Mouse (Mus musculus): ENCODE data around the gene Slc39a11. TPM values are rescaled to one million over a fixed set of nuclear protein-coding genes. Genes with fewer than 3 reads are reported as not detected.

Slc39a11 gene
- polyA plus RNA-seq, 1 experiment from 2014 or later = 56.6 TPM

DNA sequence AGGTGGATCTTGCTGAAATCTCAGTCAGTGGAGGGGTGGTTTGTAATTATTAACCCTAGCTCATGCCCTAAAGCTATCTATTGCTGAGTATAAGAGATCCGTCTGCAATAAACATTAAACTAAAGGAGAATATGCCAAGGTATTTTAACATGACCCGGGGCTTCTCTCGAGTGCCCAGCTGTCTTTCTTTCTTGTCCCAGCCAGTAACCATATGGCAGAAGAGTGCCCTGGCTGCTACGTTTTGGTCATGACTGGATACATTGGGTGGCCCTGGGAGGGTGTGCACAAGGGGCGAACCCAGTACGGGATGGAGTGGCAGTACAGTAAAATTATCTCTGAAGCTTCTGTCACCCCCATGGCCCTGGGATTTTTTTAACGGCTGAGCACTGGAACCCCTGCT lies 385.9 kb downstream of the Slc39a11 start:
- Histone ChIP-seq H3K4me3 (ENCODE audit: low read depth, low read length) (no peak overlapping the region), H3K27me3 (ENCODE audit: control insufficient read depth, insufficient read depth, low read length) (no peaks in the 10 kb centered on the region), H3K9ac (ENCODE audit: low read length) (no peak overlapping the region), H3K36me3 (ENCODE audit: control insufficient read depth, insufficient read depth, low read length) (no peaks in the 10 kb centered on the region), H3K4me2 (replicated peaks; ENCODE audit: low read depth) (no peak overlapping the region), H3K9me3 (ENCODE audit: control insufficient read depth, low read length) (no peaks in the 10 kb centered on the region), H3K27ac (replicated peaks) (no peak overlapping the region), H3K4me1 (replicated peaks; ENCODE audit: control insufficient read depth, insufficient read depth) (peaks cover 2% of the 10 kb centered on the region; the same call in 1 of the 2 replicates)
- ATAC-seq (ENCODE audit: low FRiP score, low TSS enrichment) = no peak
- WGBS = 75% methylated on average over 7 of the region's 7 CpGs
- TF ChIP-seq CTCF (IDR thresholded peaks at IDR 0.05; ENCODE audit: low read depth) (no peak), EP300 (optimal IDR thresholded peaks at IDR 0.05) (no peak)
- DNase-seq (ENCODE audit: low spot score) = no peak

DNA sequence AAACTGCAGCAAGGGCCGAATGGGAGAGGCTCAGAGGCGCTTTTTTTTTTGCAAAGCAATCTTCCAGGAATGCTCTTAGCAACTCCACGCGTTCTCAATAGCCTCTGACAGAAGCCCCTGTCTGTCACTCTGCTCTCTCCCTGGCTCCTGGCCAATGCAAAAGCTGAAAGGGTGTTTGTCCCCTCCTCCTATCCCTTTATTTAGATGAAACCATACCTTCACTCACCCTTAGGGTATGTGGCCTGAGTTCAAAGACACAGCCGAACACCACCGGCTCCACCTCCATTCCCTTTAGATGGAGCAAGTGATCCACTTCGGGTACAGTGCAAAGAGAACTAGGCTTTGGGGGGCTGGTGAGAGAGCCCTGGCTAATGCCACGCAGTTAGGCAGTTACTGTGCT lies 387.8 kb downstream of the Slc39a11 start:
- no peak overlapping the region for H3K4me2 ChIP-seq (replicated peaks; ENCODE audit: low read depth)
- 41% methylated on average over 8 of the region's 8 CpGs for WGBS
- H3K4me1 ChIP-seq (replicated peaks; ENCODE audit: control insufficient read depth, insufficient read depth) = peaks cover 2% of the 10 kb centered on the region; the same call in 1 of the 2 replicates
- DNase-seq (ENCODE audit: low spot score) = no peak
- H3K9ac ChIP-seq (ENCODE audit: low read length) = peak overlapping the region; percentile 27; the same call in 1 of the 2 replicates
- TF ChIP-seq CTCF (IDR thresholded peaks at IDR 0.05; ENCODE audit: low read depth) (no peak), EP300 (optimal IDR thresholded peaks at IDR 0.05) (no peak)
- no peak for ATAC-seq (ENCODE audit: low FRiP score, low TSS enrichment)
- no peaks in the 10 kb centered on the region for H3K36me3 ChIP-seq (ENCODE audit: control insufficient read depth, insufficient read depth, low read length)
- H3K9me3 ChIP-seq (ENCODE audit: control insufficient read depth, low read length) = no peaks in the 10 kb centered on the region
- H3K4me3 ChIP-seq (ENCODE audit: low read depth, low read length) = no peak overlapping the region
- H3K27me3 ChIP-seq (ENCODE audit: control insufficient read depth, insufficient read depth, low read length) = no peaks in the 10 kb centered on the region
- H3K27ac ChIP-seq (replicated peaks) = no peak overlapping the region

GRCm38 (mm10) chr11:113261421-113261820 lies 388.5 kb downstream of the Slc39a11 start:
- H3K4me3 ChIP-seq (ENCODE audit: low read depth, low read length) = no peak overlapping the region
- no peaks in the 10 kb centered on the region for H3K9me3 ChIP-seq (ENCODE audit: control insufficient read depth, low read length)
- TF ChIP-seq CTCF (IDR thresholded peaks at IDR 0.05; ENCODE audit: low read depth) = no peak
- no peak for TF ChIP-seq EP300 (optimal IDR thresholded peaks at IDR 0.05)
- ATAC-seq (ENCODE audit: low FRiP score, low TSS enrichment) (no peak), DNase-seq (ENCODE audit: low spot score) (no peak)
- WGBS = 61% methylated on average over 4 of the region's 4 CpGs
- no peak overlapping the region for H3K4me2 ChIP-seq (replicated peaks; ENCODE audit: low read depth)
- H3K27me3 ChIP-seq (ENCODE audit: control insufficient read depth, insufficient read depth, low read length) = no peaks in the 10 kb centered on the region
- H3K9ac ChIP-seq (ENCODE audit: low read length) = no peak overlapping the region
- peaks cover 2% of the 10 kb centered on the region; the same call in 1 of the 2 replicates for H3K4me1 ChIP-seq (replicated peaks; ENCODE audit: control insufficient read depth, insufficient read depth)
- H3K36me3 ChIP-seq (ENCODE audit: control insufficient read depth, insufficient read depth, low read length) = no peaks in the 10 kb centered on the region
- no peak overlapping the region for H3K27ac ChIP-seq (replicated peaks)

- H3K27me3 ChIP-seq (ENCODE audit: control insufficient read depth, insufficient read depth, low read length) = no peaks in the 10 kb centered on the region
- no peak overlapping the region for H3K9ac ChIP-seq (ENCODE audit: low read length)
- H3K4me2 ChIP-seq (replicated peaks; ENCODE audit: low read depth) = no peak overlapping the region; the same call in 1 of the 2 replicates
- ATAC-seq (ENCODE audit: low FRiP score, low TSS enrichment) (peak; percentile 84), DNase-seq (ENCODE audit: low spot score) (peak; percentile 63)
- WGBS = 48% methylated on average over 14 of the region's 14 CpGs
- H3K36me3 ChIP-seq (ENCODE audit: control insufficient read depth, insufficient read depth, low read length) = no peaks in the 10 kb centered on the region
- H3K9me3 ChIP-seq (ENCODE audit: control insufficient read depth, low read length) = no peaks in the 10 kb centered on the region
- H3K27ac ChIP-seq (replicated peaks) = peak overlapping the region; percentile 76
- peaks cover 5% of the 10 kb centered on the region; the same call in 1 of the 2 replicates for H3K4me1 ChIP-seq (replicated peaks; ENCODE audit: control insufficient read depth, insufficient read depth)
- TF ChIP-seq CTCF (IDR thresholded peaks at IDR 0.05; ENCODE audit: low read depth) = no peak
- H3K4me3 ChIP-seq (ENCODE audit: low read depth, low read length) = no peak overlapping the region
These were observed 390.0 kb downstream of the Slc39a11 start for GRCm38 (mm10) chr11:113259712-113260382.

DNA sequence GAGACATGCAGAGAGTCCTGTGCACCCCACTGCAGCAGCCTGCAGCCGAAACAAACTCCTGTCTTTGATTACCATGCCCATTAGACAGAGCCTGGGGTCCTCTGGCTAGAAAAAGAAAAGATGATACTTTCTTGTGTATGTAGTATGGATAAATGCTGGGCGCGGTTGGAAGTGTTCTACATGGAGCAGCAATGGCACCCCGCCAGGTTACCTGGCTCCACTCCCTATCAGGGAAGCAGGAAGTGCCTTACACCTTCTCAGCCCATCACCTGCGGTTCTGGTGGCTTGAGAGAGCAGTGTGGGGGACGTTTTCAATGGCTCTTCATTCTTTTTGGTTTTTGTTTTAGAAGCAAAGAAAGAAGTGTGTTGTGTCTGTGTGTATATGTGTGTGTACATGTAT lies 391.9 kb downstream of the Slc39a11 start:
- H3K36me3 ChIP-seq (ENCODE audit: control insufficient read depth, insufficient read depth, low read length) = no peaks in the 10 kb centered on the region
- no peak overlapping the region for H3K4me3 ChIP-seq (ENCODE audit: low read depth, low read length)
- peaks cover 5% of the 10 kb centered on the region; the same call in 1 of the 2 replicates for H3K4me1 ChIP-seq (replicated peaks; ENCODE audit: control insufficient read depth, insufficient read depth)
- H3K4me2 ChIP-seq (replicated peaks; ENCODE audit: low read depth) = no peak overlapping the region
- no peak overlapping the region for H3K9ac ChIP-seq (ENCODE audit: low read length)
- no peaks in the 10 kb centered on the region for H3K9me3 ChIP-seq (ENCODE audit: control insufficient read depth, low read length)
- DNase-seq (ENCODE audit: low spot score) (peak; percentile 82), ATAC-seq (ENCODE audit: low FRiP score, low TSS enrichment) (no peak)
- no peaks in the 10 kb centered on the region for H3K27me3 ChIP-seq (ENCODE audit: control insufficient read depth, insufficient read depth, low read length)
- WGBS = 66% methylated on average over 6 of the region's 6 CpGs
- H3K27ac ChIP-seq (replicated peaks) = no peak overlapping the region
- TF ChIP-seq CTCF (IDR thresholded peaks at IDR 0.05; ENCODE audit: low read depth) = no peak
- TF ChIP-seq EP300 (optimal IDR thresholded peaks at IDR 0.05) = no peak

- Histone ChIP-seq H3K36me3 (ENCODE audit: control insufficient read depth, insufficient read depth, low read length) (no peaks in the 10 kb centered on the region), H3K4me1 (replicated peaks; ENCODE audit: control insufficient read depth, insufficient read depth) (0 out of 2 replicates have a peak, but pooled peaks cover 3% of the 10 kb centered on the region), H3K9me3 (ENCODE audit: control insufficient read depth, low read length) (no peaks in the 10 kb centered on the region), H3K4me3 (ENCODE audit: low read depth, low read length) (no peak overlapping the region), H3K4me2 (replicated peaks; ENCODE audit: low read depth) (no peak overlapping the region), H3K27me3 (ENCODE audit: control insufficient read depth, insufficient read depth, low read length) (no peaks in the 10 kb centered on the region), H3K27ac (replicated peaks) (0 out of 2 replicates have a peak overlapping the region, but pooled peaks have one; percentile 30), H3K9ac (ENCODE audit: low read length) (no peak overlapping the region)
- DNase-seq (ENCODE audit: low spot score) (peak; percentile 41), ATAC-seq (ENCODE audit: low FRiP score, low TSS enrichment) (no peak)
- no peak for TF ChIP-seq EP300 (optimal IDR thresholded peaks at IDR 0.05)
- WGBS = 42% methylated on average over 6 of the region's 6 CpGs
These were observed 395.2 kb downstream of the Slc39a11 start for GRCm38 (mm10) chr11:113254653-113255052.
